Mouse (Mus musculus) forebrain, postnatal 0 days (tissue): ENCODE measurements around the gene Stag3. TPM values are rescaled to one million over a fixed set of nuclear protein-coding genes. Genes with fewer than 3 reads are reported as not detected.

Experiments
- ATAC-seq: fragments of 200-750 bp; cut with Nextera tagmentation; 2 replicates; pipeline ENCODE4 v1.8.0; 2017; ENCODE audit warnings: mild to moderate bottlenecking, moderate library complexity
- DNase-seq: peaks from one replicate; pipeline ENCODE4 v3.0.0-alpha.2; 2015
- H3K27ac ChIP-seq: fragments of 300-500 bp; sonication (generic); 2 replicates; pipeline ENCODE4 v1.5.1; 2014; ENCODE audit warnings: low read depth, mild to moderate bottlenecking, antibody characterized with exemption, low read length, moderate library complexity, mixed read lengths
- H3K27me3 ChIP-seq: fragments of 300-500 bp; sonication (generic); 2 replicates; pipeline ENCODE4 v1.6.1; 2014; ENCODE audit warnings: mild to moderate bottlenecking, low read length, mixed read lengths; ENCODE audit not compliant: insufficient read depth
- H3K36me3 ChIP-seq: fragments of 300-500 bp; sonication (generic); 2 replicates; pipeline ENCODE4 v1.6.1; 2014; ENCODE audit warnings: mild to moderate bottlenecking, moderate library complexity; ENCODE audit not compliant: insufficient read depth
- H3K4me1 ChIP-seq: fragments of 300-500 bp; sonication (generic); 2 replicates; pipeline ENCODE4 v1.6.1; 2014; ENCODE audit warnings: antibody characterized with exemption; ENCODE audit not compliant: insufficient read depth
- H3K4me2 ChIP-seq: fragments of 300-500 bp; sonication (generic); 2 replicates; pipeline ENCODE4 v1.6.1; 2014; ENCODE audit warnings: low read depth, mild to moderate bottlenecking, moderate library complexity
- H3K4me3 ChIP-seq: fragments of 300-500 bp; sonication (generic); 2 replicates; pipeline ENCODE4 v1.5.1; 2014; ENCODE audit warnings: low read depth, low read length, mixed read lengths
- H3K9ac ChIP-seq: fragments of 300-500 bp; sonication (generic); 2 replicates; pipeline ENCODE4 v1.6.1; 2014; ENCODE audit warnings: mild to moderate bottlenecking
- H3K9me3 ChIP-seq: fragments of 300-500 bp; sonication (generic); 2 replicates; pipeline ENCODE4 v1.6.1; 2016; ENCODE audit warnings: low read length
- CTCF ChIP-seq: sonication (generic); IDR thresholded peaks from 2 replicates; pipeline ENCODE4 v1.5.1; 2016; ENCODE audit warnings: antibody characterized with exemption, control low read depth, low read depth
- WGBS: fragments of 180-500 bp; shearing (Covaris S2); extraction: QIAGEN DNeasy Blood & Tissue Kit; methylation state at CpG from one replicate; pipeline ENCODE4 v1.1.7; 2014; 5-methylcytosine and 5-hydroxymethylcytosine counted together
- polyA plus RNA-seq: library from polyadenylated mRNA; unstranded; fragments of >200 nt; fragmentation: Nextera tagmentation; extraction: Ambion mirVana; gene quantifications from 2 replicates; pipeline ENCODE4 v1.2.1, GENCODE M21; 2015
- total RNA-seq: library from RNA; depleted of rRNA; stranded (reverse); fragments of >200 nt; gene quantifications from 2 replicates; pipeline ENCODE4 v1.2.3, GENCODE M21; 2014

Gene Stag3
- total and polyA plus RNA-seq, 2 experiments from 2014 or later: 5.5 to 16.9 TPM

GRCm38 (mm10) chr5:138267114-138267513 lies 12.9 kb upstream of the Stag3 start:
- no peaks in the 10 kb centered on the region for H3K9me3 ChIP-seq
- ATAC-seq (no peak), DNase-seq (no peak)
- H3K27ac ChIP-seq: no peak overlapping the region
- H3K36me3 ChIP-seq: peaks cover 2% of the 10 kb centered on the region
- no peak for TF ChIP-seq CTCF
- no peaks in the 10 kb centered on the region for H3K27me3 ChIP-seq
- whole genome bisulfite sequencing: 88% methylated on average over 3 of the region's 3 CpGs
- H3K4me1 ChIP-seq: peaks cover 14% of the 10 kb centered on the region
- H3K9ac ChIP-seq: no peak overlapping the region
- H3K4me2 ChIP-seq: no peak overlapping the region
- no peak overlapping the region for H3K4me3 ChIP-seq

DNA sequence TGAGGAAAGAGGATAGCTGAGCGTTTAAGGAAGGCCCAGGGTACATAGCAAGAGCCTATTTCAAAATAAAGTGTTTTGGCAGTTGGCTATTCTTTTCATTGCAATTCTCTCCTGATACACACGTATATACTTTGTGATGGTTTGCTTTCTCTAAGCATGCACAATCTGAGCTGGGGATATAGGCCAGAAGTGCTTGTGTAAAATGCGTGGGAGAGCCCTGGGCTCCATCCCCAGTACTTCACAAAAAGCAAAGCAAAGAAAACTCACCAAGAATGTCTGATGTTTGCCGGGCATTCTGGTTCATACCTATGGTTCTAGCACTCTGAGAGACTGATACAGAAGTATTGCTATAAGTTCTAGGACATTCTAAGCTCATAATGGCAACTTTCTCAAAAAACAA lies 11.1 kb upstream of the Stag3 start:
- WGBS: 84% methylated on average over 4 of the region's 4 CpGs
- H3K4me1 ChIP-seq: peaks cover 6% of the 10 kb centered on the region; the same call in 1 of the 2 replicates
- ATAC-seq: no peak

DNA sequence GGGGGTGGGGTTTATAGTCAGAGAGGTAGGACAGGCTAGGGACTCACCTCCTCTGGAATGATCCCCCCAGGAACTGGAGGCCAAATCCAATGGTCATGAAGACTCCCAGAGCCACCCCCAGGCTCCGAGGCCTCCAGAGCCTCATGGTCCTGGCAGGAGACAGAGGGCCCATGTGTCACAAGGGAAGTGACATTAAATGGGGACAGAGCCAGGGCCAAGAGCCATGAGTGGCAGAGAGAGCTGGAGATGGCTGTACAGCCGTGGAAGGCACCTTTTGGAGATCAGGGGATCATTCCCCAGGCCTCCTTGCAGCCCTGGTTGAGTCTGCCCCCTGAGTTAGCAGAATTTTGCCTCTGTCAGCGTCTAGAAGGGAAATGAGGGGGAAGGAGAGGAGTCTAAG lies 8.8 kb upstream of the Stag3 start:
- Histone ChIP-seq H3K9me3 (no peaks in the 10 kb centered on the region), H3K9ac (no peak overlapping the region), H3K4me3 (no peak overlapping the region), H3K27ac (no peak overlapping the region), H3K4me2 (no peak overlapping the region), H3K4me1 (0 out of 2 replicates have a peak, but pooled peaks cover 9% of the 10 kb centered on the region), H3K27me3 (no peaks in the 10 kb centered on the region), H3K36me3 (peaks cover 4% of the 10 kb centered on the region; the same call in 1 of the 2 replicates)
- 54% methylated on average over 3 of the region's 3 CpGs for WGBS
- DNase-seq: no peak
- no peak for TF ChIP-seq CTCF
- ATAC-seq: no peak

More for the DNA sequence above, 11.1 kb upstream of the Stag3 start:
- H3K27ac ChIP-seq: no peak overlapping the region
- no peaks in the 10 kb centered on the region for H3K27me3 ChIP-seq
- H3K9me3 ChIP-seq: no peaks in the 10 kb centered on the region
- no peak for DNase-seq
- no peak overlapping the region for H3K4me3 ChIP-seq
- H3K36me3 ChIP-seq: no peaks in the 10 kb centered on the region
- no peak overlapping the region for H3K9ac ChIP-seq
- H3K4me2 ChIP-seq: no peak overlapping the region
- TF ChIP-seq CTCF: no peak

- Histone ChIP-seq H3K4me1 (peaks cover 19% of the 10 kb centered on the region; the same call in 1 of the 2 replicates), H3K9me3 (no peaks in the 10 kb centered on the region), H3K4me2 (0 out of 2 replicates have a peak within 1 kb of the TSS, but pooled peaks have one; percentile 15), H3K36me3 (peaks cover 13% of the 10 kb centered on the region; the same call in 1 of the 2 replicates), H3K27me3 (no peaks in the 10 kb centered on the region), H3K4me3 (no peak within 1 kb of the TSS), H3K27ac (no peak within 1 kb of the TSS), H3K9ac (peak within 1 kb of the TSS; percentile 10; the same call in 1 of the 2 replicates)
- DNase-seq (peak; percentile 17), ATAC-seq (peak; percentile 24; the same call in 1 of the 2 replicates)
- under 1% methylated on average over 12 of the region's 12 CpGs for WGBS
- no peak for TF ChIP-seq CTCF
Observed at GRCm38 (mm10) chr5:138272409-138272923, 7.6 kb upstream of the Stag3 start, which contains the start of gene Gal3st4. Gene Gal3st4 (minus strand): TSS chr5:138272840.

- Histone ChIP-seq H3K9me3 (no peaks in the 10 kb centered on the region), H3K27ac (no peak overlapping the region), H3K4me2 (no peak overlapping the region), H3K27me3 (no peaks in the 10 kb centered on the region), H3K4me3 (no peak overlapping the region), H3K4me1 (peaks cover 28% of the 10 kb centered on the region; the same call in 1 of the 2 replicates), H3K36me3 (peaks cover 13% of the 10 kb centered on the region; the same call in 1 of the 2 replicates), H3K9ac (no peak overlapping the region)
- ATAC-seq (no peak), DNase-seq (no peak)
- no peak for TF ChIP-seq CTCF
- 60% methylated on average over 8 of the region's 8 CpGs for WGBS
Observed at GRCm38 (mm10) chr5:138274186-138274585, 5.9 kb upstream of the Stag3 start.

DNA sequence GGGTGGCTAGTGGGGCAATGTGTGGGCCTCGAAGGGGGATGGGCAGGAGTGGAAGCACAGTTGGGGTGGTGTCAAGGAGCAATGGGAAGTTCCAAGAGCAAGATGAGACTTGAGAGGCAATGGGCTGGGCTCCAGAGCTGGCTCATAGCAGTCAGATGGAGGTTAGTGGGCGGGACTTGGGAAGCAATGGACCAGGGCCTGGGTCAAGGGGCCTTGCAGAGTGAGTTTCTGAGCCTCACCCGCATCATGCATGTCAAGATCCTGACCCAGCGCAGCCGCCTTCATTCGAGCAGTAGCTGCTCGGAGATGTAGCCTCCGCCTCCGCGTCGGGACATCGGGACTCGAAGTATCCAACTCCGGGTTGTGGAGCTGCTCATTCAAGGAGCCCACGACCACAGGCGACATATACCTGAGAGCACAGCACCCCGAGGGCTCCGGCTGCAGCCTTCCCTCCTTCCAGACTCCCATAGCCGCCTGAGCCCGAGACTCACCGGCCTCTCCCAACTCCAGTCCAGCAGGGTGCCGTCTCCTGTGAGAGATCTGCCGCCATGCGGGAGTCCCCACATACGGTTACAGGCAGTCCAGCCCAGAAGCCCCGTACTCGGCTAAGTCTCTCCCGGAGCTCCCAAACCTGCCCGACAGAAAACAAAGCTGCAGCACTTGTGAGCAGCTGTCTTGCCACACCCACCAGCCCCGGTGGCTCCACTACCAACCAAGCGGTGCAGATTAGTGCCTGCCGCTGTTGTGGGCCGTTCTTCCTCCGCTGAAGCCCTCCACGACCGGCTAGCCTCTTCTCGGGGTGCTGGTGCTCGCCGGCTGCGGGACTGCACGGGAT lies 4.6 kb upstream of the Stag3 start:
- H3K9me3 ChIP-seq: no peaks in the 10 kb centered on the region
- peak; percentile 40 for DNase-seq
- no peak overlapping the region for H3K27ac ChIP-seq

More for the DNA sequence above, 4.6 kb upstream of the Stag3 start:
- 15% methylated on average over 41 of the region's 41 CpGs for WGBS
- ATAC-seq: no peak
- H3K4me1 ChIP-seq: peaks cover 28% of the 10 kb centered on the region; the same call in 1 of the 2 replicates
- peak overlapping the region; percentile 57 for H3K4me2 ChIP-seq
- TF ChIP-seq CTCF: no peak
- peaks cover 13% of the 10 kb centered on the region; the same call in 1 of the 2 replicates for H3K36me3 ChIP-seq
- peak overlapping the region; percentile 25 for H3K4me3 ChIP-seq
- H3K27me3 ChIP-seq: no peaks in the 10 kb centered on the region
- peak overlapping the region; percentile 46 for H3K9ac ChIP-seq
